Mouse (Mus musculus) testis, adult 2 months (tissue): ENCODE data around the gene Gm49486.

Experiments used
- CTCF ChIP-seq: fragments of 200-500 bp; IDR thresholded peaks from 2 replicates; pipeline ENCODE4 v1.5.1; 2012; ENCODE audit warnings: low read depth, mild to moderate bottlenecking, inconsistent platforms, low read length, moderate library complexity; ENCODE audit not compliant: control insufficient read depth, insufficient read depth, insufficient replicate concordance
- POLR2A ChIP-seq: fragments of 200-500 bp; IDR thresholded peaks from 2 replicates; pipeline ENCODE4 v1.6.1; 2012; ENCODE audit warnings: low read depth, mild to moderate bottlenecking, inconsistent platforms, low read length, moderate library complexity; ENCODE audit not compliant: control insufficient read depth

GRCm38 (mm10) chr15:79254661-79255060, 25.5 kb downstream of the Gm49486 start, which contains the start of gene Slc16a8:
- TF ChIP-seq CTCF (no peak), POLR2A (no peak)
